Comparison of ENCODE assay signal across 14 mouse cellular contexts in the genomic region with DNA sequence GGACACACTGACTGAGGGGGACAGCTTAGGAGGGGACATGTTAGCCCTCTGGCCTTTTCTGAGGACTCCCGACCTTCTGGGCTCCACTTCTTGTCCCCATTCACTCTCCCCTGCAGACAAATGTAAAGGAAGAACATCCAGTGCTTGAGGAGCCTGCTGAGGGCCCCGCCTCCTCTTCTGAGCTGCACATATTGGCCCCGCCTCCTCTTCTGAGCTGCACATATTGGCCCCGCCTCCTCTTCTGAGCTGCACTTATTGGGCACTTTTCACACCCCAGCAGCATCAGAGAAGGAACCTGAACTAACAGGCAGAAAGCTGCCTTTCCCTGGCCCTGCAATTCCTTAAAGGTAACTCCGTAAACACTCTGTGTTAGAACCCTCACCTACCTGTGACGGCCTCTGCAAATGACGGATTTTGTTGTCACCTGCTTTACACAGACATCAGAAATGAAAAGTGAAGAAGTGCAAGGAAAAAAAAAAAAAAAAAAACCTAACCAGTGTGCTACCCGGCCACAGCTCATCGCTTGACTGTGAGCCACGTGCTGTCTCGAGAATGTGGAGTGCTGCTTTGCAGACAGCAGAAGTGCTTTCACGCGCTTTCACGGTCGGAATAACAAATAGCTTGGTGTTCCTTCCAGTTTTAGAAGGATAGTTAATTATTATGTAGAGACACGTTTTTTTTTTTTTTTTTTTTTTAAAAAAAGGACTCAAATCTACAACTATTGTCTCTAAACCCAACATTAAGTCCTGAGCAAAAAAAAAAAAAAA.
DNase-seq lines count a peak whose midpoint lies in the region; ATAC-seq and TF ChIP-seq lines count a peak whose summit lies in the region.
"Had no signal": no experiment of that assay in that cellular context is flagged by ENCODE, and none has a peak within 500 bp of the region (broad histone marks: within the 10 kb centered on the region; RNA-seq: fewer than 3 reads in every experiment).

No protein-coding gene starts in this region.

- H3K4me1 ChIP-seq in intestine, embryonic 14.5 days (replicated peaks; ENCODE audit: control insufficient read depth, insufficient read depth, low read length) = no peaks in the 10 kb centered on the region
- no peaks in the 10 kb centered on the region for H3K4me1 ChIP-seq in intestine, postnatal 0 days (replicated peaks; ENCODE audit: control insufficient read depth, insufficient read depth, low read length)
- peaks cover 7% of the 10 kb centered on the region for H3K4me1 ChIP-seq in testis, adult 2 months (ENCODE audit: control insufficient read depth, insufficient read depth, low read length)
- H3K4me1 ChIP-seq: embryonic facial prominence, embryonic 12.5 days; heart, embryonic 10.5 days; intestine, embryonic 15.5 days had no signal

- no peak for TF ChIP-seq CTCF in intestine, postnatal 0 days (IDR thresholded peaks at IDR 0.05; ENCODE audit: low read depth)
- no peak for TF ChIP-seq CTCF in testis, adult 2 months (IDR thresholded peaks at IDR 0.05; ENCODE audit: control insufficient read depth, insufficient read depth, insufficient replicate concordance, low read depth, low read length)

- H3K9me3 ChIP-seq in intestine, embryonic 14.5 days (ENCODE audit: control insufficient read depth, low read length) = no peaks in the 10 kb centered on the region
- H3K9me3 ChIP-seq in intestine, postnatal 0 days (ENCODE audit: control insufficient read depth) = no peaks in the 10 kb centered on the region
- H3K9me3 ChIP-seq: embryonic facial prominence, embryonic 12.5 days; heart, embryonic 10.5 days; intestine, embryonic 15.5 days had no signal

- TF ChIP-seq POLR2A in testis, adult 2 months (IDR thresholded peaks at IDR 0.05; ENCODE audit: control insufficient read depth, low read depth, low read length) = peak; percentile 29; the same call in 1 of the 2 replicates

- 0 out of 2 replicates have a peak, but pooled peaks have one; percentile 27 for ATAC-seq in intestine, embryonic 14.5 days (replicated peaks; ENCODE audit: low FRiP score, low TSS enrichment, low read depth)
- ATAC-seq in intestine, postnatal 0 days = no peak
- peak; percentile 48 for ATAC-seq in granulocyte monocyte progenitor cell, adult 5-6 weeks (replicated peaks; ENCODE audit: poor library complexity, severe bottlenecking)
- ATAC-seq in cerebellum, adult (ENCODE audit: insufficient number of reproducible peaks, low FRiP score, low TSS enrichment) = no peak
- ATAC-seq: CD4-positive, CD25-positive, alpha-beta regulatory T cell, adult 4 months; intestine, embryonic 15.5 days; midbrain, embryonic 16.5 days; Patski had no signal

- no peaks in the 10 kb centered on the region for H3K27me3 ChIP-seq in intestine, embryonic 14.5 days (replicated peaks; ENCODE audit: control insufficient read depth, insufficient read depth, low read length)
- H3K27me3 ChIP-seq in intestine, postnatal 0 days (replicated peaks; ENCODE audit: control insufficient read depth, insufficient read depth, low read length) = no peaks in the 10 kb centered on the region
- no peaks in the 10 kb centered on the region for H3K27me3 ChIP-seq in testis, adult 2 months (ENCODE audit: control insufficient read depth, insufficient read depth, low read length)
- H3K27me3 ChIP-seq: embryonic facial prominence, embryonic 12.5 days; intestine, embryonic 15.5 days had no signal

- H3K27ac ChIP-seq in intestine, embryonic 14.5 days (ENCODE audit: low read depth) = no peak overlapping the region
- H3K27ac ChIP-seq in intestine, postnatal 0 days (ENCODE audit: low read depth, low read length) = no peak overlapping the region
- H3K27ac ChIP-seq in testis, adult 2 months (ENCODE audit: control insufficient read depth, insufficient read depth, low read depth, low read length) = no peak overlapping the region
- H3K27ac ChIP-seq: embryonic facial prominence, embryonic 12.5 days; heart, embryonic 10.5 days; intestine, embryonic 15.5 days had no signal

- H3K36me3 ChIP-seq in intestine, embryonic 14.5 days (ENCODE audit: control insufficient read depth, insufficient read depth, low read length) = no peaks in the 10 kb centered on the region
- no peaks in the 10 kb centered on the region for H3K36me3 ChIP-seq in intestine, postnatal 0 days (ENCODE audit: control insufficient read depth, insufficient read depth)
- no peaks in the 10 kb centered on the region for H3K36me3 ChIP-seq in testis, adult 2 months (ENCODE audit: control insufficient read depth, insufficient read depth, low read length)
- H3K36me3 ChIP-seq: embryonic facial prominence, embryonic 12.5 days; heart, embryonic 10.5 days; intestine, embryonic 15.5 days had no signal

- H3K4me3 ChIP-seq in intestine, embryonic 14.5 days (ENCODE audit: low read depth, low read length) = no peak overlapping the region
- no peak overlapping the region for H3K4me3 ChIP-seq in intestine, postnatal 0 days (ENCODE audit: low read depth, low read length)
- H3K4me3 ChIP-seq in testis, adult 2 months (ENCODE audit: control insufficient read depth, low read depth, low read length) = no peak overlapping the region
- H3K4me3 ChIP-seq: embryonic facial prominence, embryonic 12.5 days; heart, embryonic 10.5 days; intestine, embryonic 15.5 days had no signal

- no peak overlapping the region for H3K9ac ChIP-seq in intestine, embryonic 14.5 days (ENCODE audit: low read length)
- H3K9ac ChIP-seq in intestine, postnatal 0 days (ENCODE audit: low read depth, low read length) = no peak overlapping the region
- H3K9ac ChIP-seq: embryonic facial prominence, embryonic 12.5 days; intestine, embryonic 15.5 days had no signal

- DNase-seq in intestine, embryonic 14.5 days (ENCODE audit: low spot score) = no peak
- no peak for DNase-seq in testis, postnatal 14 days (ENCODE audit: low spot score)
- no peak for DNase-seq in cerebellum, postnatal 36 days
- DNase-seq: liver had no signal

- WGBS in intestine, embryonic 14.5 days = 68% methylated on average over 16 of the region's 16 CpGs
- WGBS in intestine, postnatal 0 days = 63% methylated on average over 16 of the region's 16 CpGs

- no peak overlapping the region for H3K4me2 ChIP-seq in intestine, embryonic 14.5 days (ENCODE audit: low read length)
- no peak overlapping the region for H3K4me2 ChIP-seq in intestine, postnatal 0 days (replicated peaks; ENCODE audit: low read depth)
- H3K4me2 ChIP-seq: embryonic facial prominence, embryonic 12.5 days; intestine, embryonic 15.5 days had no signal

Comparison
In these comparisons a context has a peak if more than half of its experiments do, and no peak if none do; other contexts are left out.
1. ATAC-seq: peak in intestine, embryonic 14.5 days (single experiment) and granulocyte monocyte progenitor cell, adult 5-6 weeks (single experiment); none in intestine, postnatal 0 days (single experiment) and cerebellum, adult (single experiment).